Mouse (Mus musculus): ENCODE results near the gene 4930447C04Rik.

4930447C04Rik gene

GRCm38 (mm10) chr12:72940071-72940821, at the start of gene 4930447C04Rik:
4930447C04Rik (minus strand) TSS chr12:72940774.
- no peak for DNase-seq

GRCm38 (mm10) chr12:72983071-72983857, 42.7 kb upstream of the 4930447C04Rik start:
- DNase-seq: no peak

GRCm38 (mm10) chr12:72982616-72983015, 42.0 kb upstream of the 4930447C04Rik start:
- DNase-seq: no peak

- no peak for DNase-seq
These were observed 38.7 kb upstream of the 4930447C04Rik start for GRCm38 (mm10) chr12:72979236-72979635.

- no peak for DNase-seq
These were observed 37.3 kb upstream of the 4930447C04Rik start for GRCm38 (mm10) chr12:72977851-72978250.

- DNase-seq: peak; percentile 43
These were observed 36.1 kb upstream of the 4930447C04Rik start for GRCm38 (mm10) chr12:72976718-72977117.

GRCm38 (mm10) chr12:72976172-72976571, 35.6 kb upstream of the 4930447C04Rik start:
- DNase-seq: no peak

- DNase-seq: peak; percentile 45
These were observed 32.6 kb upstream of the 4930447C04Rik start for GRCm38 (mm10) chr12:72973161-72973560.

GRCm38 (mm10) chr12:72970620-72971019, 30.0 kb upstream of the 4930447C04Rik start:
- no peak for DNase-seq

GRCm38 (mm10) chr12:72967541-72967940, 27.0 kb upstream of the 4930447C04Rik start:
- DNase-seq: no peak

GRCm38 (mm10) chr12:72962761-72963160, 22.2 kb upstream of the 4930447C04Rik start:
- DNase-seq: no peak

GRCm38 (mm10) chr12:72958446-72958845, 17.9 kb upstream of the 4930447C04Rik start:
- DNase-seq: no peak

GRCm38 (mm10) chr12:72957829-72958424, 17.4 kb upstream of the 4930447C04Rik start:
- DNase-seq: no peak

- DNase-seq: no peak
These were observed 14.3 kb upstream of the 4930447C04Rik start for GRCm38 (mm10) chr12:72954906-72955305.

GRCm38 (mm10) chr12:72953858-72954257, 13.3 kb upstream of the 4930447C04Rik start:
- no peak for DNase-seq

- DNase-seq: no peak
These were observed 12.5 kb upstream of the 4930447C04Rik start for GRCm38 (mm10) chr12:72953089-72953488.

GRCm38 (mm10) chr12:72947335-72947734, 6.8 kb upstream of the 4930447C04Rik start:
- DNase-seq: no peak

- DNase-seq: no peak
These were observed 6.2 kb upstream of the 4930447C04Rik start for GRCm38 (mm10) chr12:72946805-72947204.

- DNase-seq: no peak
These were observed 5.5 kb upstream of the 4930447C04Rik start for GRCm38 (mm10) chr12:72946064-72946395.

- no peak for DNase-seq
These were observed 4.9 kb upstream of the 4930447C04Rik start for GRCm38 (mm10) chr12:72945301-72946063.

GRCm38 (mm10) chr12:72944411-72945225, 4.0 kb upstream of the 4930447C04Rik start:
- no peak for DNase-seq

- DNase-seq: no peak
These were observed 3.1 kb upstream of the 4930447C04Rik start for GRCm38 (mm10) chr12:72943574-72944110.

All from cerebellum, adult 9-10 months (tissue).